Mouse (Mus musculus): ENCODE results near the gene Rln3.

DNA sequence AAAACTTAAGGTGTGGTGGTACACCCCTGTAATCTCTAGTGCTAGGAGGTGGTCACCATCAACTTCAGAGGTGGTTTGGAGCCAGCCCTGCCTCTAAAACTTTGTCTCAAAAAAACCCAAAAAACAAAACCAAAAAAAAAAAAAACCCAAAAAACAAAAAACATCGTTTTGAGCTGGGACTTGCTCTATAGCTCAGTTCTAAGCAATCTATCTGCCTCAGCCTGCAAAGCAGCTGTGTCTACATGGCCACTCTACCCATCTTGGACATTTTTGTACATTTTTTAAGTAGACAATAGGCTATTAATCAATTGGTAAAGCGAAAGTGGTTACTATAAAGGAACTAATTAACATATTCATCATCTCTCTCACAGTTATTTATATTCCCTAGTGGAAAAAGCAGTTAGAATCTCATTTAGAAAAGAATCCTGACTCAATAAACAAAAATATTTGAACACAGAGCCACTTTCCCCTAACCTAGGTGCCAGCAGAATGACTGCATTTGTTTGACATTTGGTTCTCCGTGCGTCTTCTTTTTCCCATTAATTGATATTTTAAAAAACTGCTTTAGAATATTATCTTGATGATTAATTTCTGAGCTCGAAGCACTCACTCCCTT, 20.8 kb upstream of the Rln3 start:
- no peak for TF ChIP-seq EP300 (IDR thresholded peaks at IDR 0.05; ENCODE audit: low read depth)
- no peak for TF ChIP-seq CTCF (IDR thresholded peaks at IDR 0.05; ENCODE audit: low read depth)
